Mouse (Mus musculus): ENCODE measurements around the gene Rae1. TPM values are rescaled to one million over a fixed set of nuclear protein-coding genes. Genes with fewer than 3 reads are reported as not detected.
A peak's percentile ranks its signal among the peaks of the same experiment; 100 is the strongest.

Rae1 gene
- polyA plus RNA-seq, 1 experiment from 2014 or later: 94.7 TPM

DNA sequence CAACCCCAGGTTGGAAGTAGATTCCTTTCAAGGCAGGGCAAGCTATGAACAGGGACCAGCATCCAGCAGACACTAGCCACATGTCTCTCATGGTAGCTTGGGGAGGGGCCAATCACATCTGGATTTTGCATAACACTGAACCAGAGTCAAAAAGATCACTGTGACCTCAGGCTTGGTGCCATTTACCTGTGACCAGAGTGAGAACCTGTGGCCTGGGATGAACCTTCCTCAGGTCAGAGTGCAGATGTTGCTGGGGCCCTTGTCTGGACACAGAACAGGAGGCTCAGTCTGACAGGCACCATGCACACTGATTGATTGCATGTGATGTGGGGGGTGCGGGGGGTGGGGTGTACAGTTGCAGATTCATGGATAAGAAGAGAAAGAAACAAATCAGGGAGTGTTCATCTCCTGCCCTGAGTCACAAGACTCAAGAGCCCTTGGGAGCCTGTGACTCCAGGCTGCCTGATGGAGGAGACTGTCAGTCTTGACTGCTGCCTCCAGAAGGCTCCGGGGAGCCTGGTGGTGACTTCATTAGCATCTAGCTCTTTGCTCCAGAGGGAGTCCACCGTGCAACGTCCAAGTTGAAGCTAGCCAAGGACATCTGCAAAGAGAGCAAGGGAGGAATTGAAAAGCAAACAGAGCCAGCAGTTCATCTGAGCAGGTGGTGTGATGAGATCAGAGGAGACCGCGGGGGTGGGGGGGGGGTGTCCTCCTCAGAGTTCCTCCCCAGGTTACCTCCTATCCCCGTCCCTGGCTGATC is 25.9 kb upstream of the Rae1 start:
- Histone ChIP-seq H3K27ac (replicated peaks) (no peak overlapping the region), H3K36me3 (no peaks in the 10 kb centered on the region), H3K4me3 (no peak overlapping the region), H3K4me1 (peaks cover 34% of the 10 kb centered on the region), H3K4me2 (no peak overlapping the region), H3K9me3 (no peaks in the 10 kb centered on the region), H3K27me3 (replicated peaks) (no peaks in the 10 kb centered on the region), H3K9ac (no peak overlapping the region)
- no peak for ATAC-seq (ENCODE audit: extremely low read depth, insufficient number of reproducible peaks, low FRiP score, low TSS enrichment)
- WGBS: 23% methylated on average over 7 of the region's 7 CpGs

DNA sequence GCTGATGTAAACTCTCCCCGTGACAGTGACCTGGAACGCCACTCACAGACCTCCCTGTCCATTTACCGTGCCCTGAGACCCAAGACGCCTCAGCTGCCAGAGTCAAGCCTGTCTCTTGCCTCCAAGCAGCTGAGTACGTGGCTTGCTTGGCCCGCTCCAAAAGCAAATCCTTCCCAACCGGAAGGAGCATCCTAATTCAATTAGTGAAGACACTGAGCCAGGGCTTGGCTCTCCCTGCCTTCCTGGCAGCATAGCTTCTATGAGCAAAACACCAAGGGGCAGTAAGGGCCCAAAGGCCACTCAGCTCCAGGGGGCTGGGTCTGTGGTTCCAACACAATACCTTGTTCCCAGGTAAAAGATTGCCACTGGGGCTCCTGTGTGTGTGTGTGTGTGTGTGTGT is 25.2 kb upstream of the Rae1 start:
- H3K36me3 ChIP-seq: no peaks in the 10 kb centered on the region
- H3K4me3 ChIP-seq: no peak overlapping the region
- H3K9ac ChIP-seq: no peak overlapping the region
- no peaks in the 10 kb centered on the region for H3K9me3 ChIP-seq
- no peak for ATAC-seq (ENCODE audit: extremely low read depth, insufficient number of reproducible peaks, low FRiP score, low TSS enrichment)
- H3K4me1 ChIP-seq: peaks cover 34% of the 10 kb centered on the region
- H3K27me3 ChIP-seq (replicated peaks): no peaks in the 10 kb centered on the region
- 45% methylated on average over 7 of the region's 7 CpGs for WGBS
- no peak overlapping the region for H3K27ac ChIP-seq (replicated peaks)
- no peak overlapping the region for H3K4me2 ChIP-seq

DNA sequence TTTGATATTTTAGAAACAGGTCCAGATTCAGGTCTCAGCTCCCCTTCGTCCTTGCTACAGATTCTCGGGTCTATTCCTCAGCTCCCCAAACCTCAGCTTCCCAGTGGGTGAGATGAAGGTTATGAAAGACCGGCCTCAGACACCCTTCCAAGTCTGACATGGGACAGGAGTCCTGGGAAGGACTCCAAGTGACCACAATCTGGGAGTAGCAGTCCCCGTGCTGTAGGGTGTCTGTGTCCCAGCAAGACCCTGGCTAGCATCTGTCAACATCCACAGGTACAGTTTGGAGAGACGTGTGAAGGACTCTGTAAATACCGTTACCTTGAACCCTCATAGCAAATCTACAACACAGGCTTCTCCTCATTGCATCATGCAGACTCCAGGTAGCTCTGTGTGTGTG is 24.8 kb upstream of the Rae1 start:
- WGBS: 63% methylated on average over 6 of the region's 6 CpGs
- H3K9ac ChIP-seq: no peak overlapping the region

DNA sequence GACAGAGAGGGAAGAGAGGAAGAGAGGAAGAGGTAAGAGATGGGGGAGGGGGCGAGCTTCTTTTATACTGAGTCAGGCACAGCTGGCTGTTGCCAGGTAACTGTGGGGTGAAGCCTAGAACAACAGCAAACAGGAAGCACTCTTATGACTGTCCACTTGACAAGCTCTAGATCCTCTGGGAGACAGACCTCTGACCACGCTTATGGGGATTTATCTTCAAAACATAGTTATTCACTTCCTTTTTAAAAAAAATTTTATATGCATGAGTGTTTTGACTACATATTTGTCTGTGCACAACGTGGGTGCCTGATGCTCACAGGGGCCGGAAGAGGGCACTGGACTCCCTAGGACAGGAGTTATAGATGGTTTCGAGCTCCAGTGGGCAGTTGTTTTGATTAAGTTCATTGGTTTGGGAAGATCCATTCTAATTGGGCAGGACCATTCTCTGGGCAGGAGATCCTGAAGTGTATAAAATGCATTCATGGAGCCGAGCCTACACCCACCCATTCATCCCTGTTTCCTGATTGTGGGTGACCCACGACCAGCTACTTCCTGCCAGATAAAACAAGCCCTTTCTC is 23.2 kb upstream of the Rae1 start:
- Histone ChIP-seq H3K36me3 (no peaks in the 10 kb centered on the region), H3K9ac (no peak overlapping the region), H3K27ac (replicated peaks) (no peak overlapping the region), H3K4me2 (peak overlapping the region; percentile 54), H3K27me3 (replicated peaks) (no peaks in the 10 kb centered on the region), H3K4me1 (peaks cover 34% of the 10 kb centered on the region), H3K9me3 (no peaks in the 10 kb centered on the region), H3K4me3 (peak overlapping the region; percentile 11; the same call in 1 of the 2 replicates)
- 34% methylated on average over 7 of the region's 7 CpGs for WGBS
- no peak for ATAC-seq (ENCODE audit: extremely low read depth, insufficient number of reproducible peaks, low FRiP score, low TSS enrichment)

More for the DNA sequence above, 24.8 kb upstream of the Rae1 start:
- Histone ChIP-seq H3K9me3 (no peaks in the 10 kb centered on the region), H3K4me2 (no peak overlapping the region), H3K36me3 (no peaks in the 10 kb centered on the region), H3K4me1 (peaks cover 34% of the 10 kb centered on the region), H3K27me3 (replicated peaks) (no peaks in the 10 kb centered on the region), H3K27ac (replicated peaks) (no peak overlapping the region), H3K4me3 (no peak overlapping the region)
- ATAC-seq (ENCODE audit: extremely low read depth, insufficient number of reproducible peaks, low FRiP score, low TSS enrichment): no peak

DNA sequence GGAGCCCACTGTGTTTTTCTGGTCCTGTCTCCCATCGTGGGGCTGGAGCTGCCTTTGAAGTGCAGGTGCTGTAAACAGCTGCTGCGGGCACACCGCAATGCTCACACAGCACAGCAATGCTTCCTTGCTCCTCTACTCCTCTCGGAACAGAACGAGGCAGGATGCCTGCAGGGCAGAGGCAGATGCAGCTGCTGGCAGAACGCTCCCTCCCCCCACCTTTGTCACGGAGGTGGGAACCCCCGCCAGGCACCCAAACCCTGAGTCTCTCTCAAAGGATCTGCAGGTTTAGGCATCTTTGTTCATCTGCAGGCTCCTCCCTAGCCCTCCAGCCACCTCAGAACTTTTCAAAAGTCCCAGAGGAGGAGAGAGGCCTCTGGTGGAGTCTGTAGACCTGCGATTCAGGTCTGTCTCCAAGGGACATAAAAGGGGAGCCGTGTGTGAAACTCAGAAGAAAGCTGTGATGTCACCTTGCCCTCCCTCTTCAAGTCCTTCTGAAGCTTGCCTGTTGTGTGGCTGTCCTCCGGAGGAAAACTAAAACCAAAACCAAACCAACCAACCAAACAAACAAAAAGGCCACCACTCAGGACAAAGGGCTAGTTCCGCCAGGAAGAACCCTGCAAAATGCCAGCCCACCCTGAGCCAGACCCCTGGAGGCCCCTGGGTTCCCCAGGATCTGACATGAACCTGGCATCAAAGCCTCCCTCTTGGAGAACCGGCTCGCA is 22.3 kb upstream of the Rae1 start, which contains the start of gene Spo11:
Gene Spo11 (plus strand): TSS at position 292 of the 722 bp plus-strand sequence.
- Histone ChIP-seq H3K27ac (replicated peaks) (no peak within 1 kb of the TSS), H3K9ac (peak within 1 kb of the TSS; percentile 53; the same call in 1 of the 2 replicates), H3K4me1 (peaks cover 34% of the 10 kb centered on the region), H3K9me3 (no peaks in the 10 kb centered on the region), H3K36me3 (no peaks in the 10 kb centered on the region), H3K27me3 (replicated peaks) (no peaks in the 10 kb centered on the region), H3K4me2 (peak within 1 kb of the TSS; percentile 54), H3K4me3 (peak within 1 kb of the TSS; percentile 11)
- no peak for ATAC-seq (ENCODE audit: extremely low read depth, insufficient number of reproducible peaks, low FRiP score, low TSS enrichment)
- 19% methylated on average over 14 of the region's 14 CpGs for WGBS

DNA sequence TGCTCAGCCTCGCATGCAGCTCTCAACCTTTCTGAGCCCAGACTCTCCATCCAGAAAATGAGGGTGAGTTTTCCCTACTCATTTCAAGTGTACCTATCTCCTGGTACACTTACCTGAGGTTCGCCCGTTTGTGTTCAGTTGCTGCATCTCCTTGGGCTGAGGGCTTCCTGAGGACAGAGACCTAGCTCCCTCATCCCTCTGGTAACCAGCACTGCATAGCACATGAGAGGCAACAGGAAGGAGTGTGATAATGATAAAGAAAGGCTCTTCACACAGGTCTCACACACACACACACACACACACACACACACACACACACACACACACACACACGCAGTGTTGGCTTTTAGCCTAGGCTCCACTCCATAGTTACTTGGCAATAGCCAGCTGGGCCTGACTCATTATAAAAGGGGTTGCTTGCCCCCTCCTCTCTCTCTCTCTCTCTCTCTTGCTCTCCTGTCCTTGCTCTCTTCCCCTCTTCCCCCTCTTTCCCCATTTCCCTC is 21.7 kb upstream of the Rae1 start:
- 55% methylated on average over 4 of the region's 4 CpGs for WGBS
- ATAC-seq (ENCODE audit: extremely low read depth, insufficient number of reproducible peaks, low FRiP score, low TSS enrichment): 0 out of 2 replicates have a peak, but pooled peaks have one; percentile 16
- no peaks in the 10 kb centered on the region for H3K9me3 ChIP-seq
- 0 out of 2 replicates have a peak overlapping the region, but pooled peaks have one; percentile 53 for H3K9ac ChIP-seq
- no peak overlapping the region for H3K4me2 ChIP-seq
- peaks cover 40% of the 10 kb centered on the region for H3K4me1 ChIP-seq
- no peak overlapping the region for H3K27ac ChIP-seq (replicated peaks)
- H3K36me3 ChIP-seq: no peaks in the 10 kb centered on the region
- no peak overlapping the region for H3K4me3 ChIP-seq
- no peaks in the 10 kb centered on the region for H3K27me3 ChIP-seq (replicated peaks)

DNA sequence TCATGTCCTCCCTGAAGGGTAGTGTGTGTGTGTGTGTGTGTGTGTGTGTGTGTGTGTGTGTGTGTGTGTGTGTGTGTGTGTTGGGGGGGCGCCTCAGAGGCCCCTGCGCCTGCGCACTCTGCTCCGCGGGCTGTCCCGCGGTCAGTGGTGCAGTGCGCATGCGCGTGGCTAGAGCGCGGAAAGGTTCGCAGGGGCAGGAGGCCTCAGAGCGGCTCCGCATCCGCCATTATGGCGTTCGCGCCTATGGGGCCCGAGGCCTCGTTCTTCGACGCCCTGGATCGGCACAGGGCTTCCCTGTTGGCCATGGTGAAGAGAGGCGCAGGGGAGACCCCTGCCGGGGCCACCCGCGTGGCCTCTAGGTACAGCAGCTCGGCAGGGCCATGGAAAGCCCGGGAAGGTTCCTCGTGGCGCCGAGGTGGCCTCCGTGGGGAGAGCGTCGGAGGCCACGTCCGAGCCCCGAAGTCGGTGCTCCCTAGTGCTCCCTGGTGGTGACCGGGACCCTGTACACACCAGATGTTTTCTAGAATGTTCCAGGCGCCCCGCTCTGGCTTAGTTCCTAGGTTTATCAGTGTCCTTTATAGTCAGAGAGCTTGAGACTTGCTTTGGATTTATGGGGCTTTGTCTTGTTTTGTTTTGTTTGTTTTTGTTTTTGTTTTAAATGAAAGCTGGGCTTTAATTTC is 20.1 kb upstream of the Rae1 start:
- ATAC-seq (ENCODE audit: extremely low read depth, insufficient number of reproducible peaks, low FRiP score, low TSS enrichment): no peak
- H3K4me2 ChIP-seq: no peak overlapping the region
- H3K4me1 ChIP-seq: peaks cover 33% of the 10 kb centered on the region
- no peaks in the 10 kb centered on the region for H3K36me3 ChIP-seq
- H3K4me3 ChIP-seq: no peak overlapping the region
- H3K27me3 ChIP-seq (replicated peaks): no peaks in the 10 kb centered on the region
- H3K27ac ChIP-seq (replicated peaks): no peak overlapping the region
- WGBS: 88% methylated on average over 42 of the region's 43 CpGs
- H3K9me3 ChIP-seq: no peaks in the 10 kb centered on the region
- H3K9ac ChIP-seq: no peak overlapping the region

DNA sequence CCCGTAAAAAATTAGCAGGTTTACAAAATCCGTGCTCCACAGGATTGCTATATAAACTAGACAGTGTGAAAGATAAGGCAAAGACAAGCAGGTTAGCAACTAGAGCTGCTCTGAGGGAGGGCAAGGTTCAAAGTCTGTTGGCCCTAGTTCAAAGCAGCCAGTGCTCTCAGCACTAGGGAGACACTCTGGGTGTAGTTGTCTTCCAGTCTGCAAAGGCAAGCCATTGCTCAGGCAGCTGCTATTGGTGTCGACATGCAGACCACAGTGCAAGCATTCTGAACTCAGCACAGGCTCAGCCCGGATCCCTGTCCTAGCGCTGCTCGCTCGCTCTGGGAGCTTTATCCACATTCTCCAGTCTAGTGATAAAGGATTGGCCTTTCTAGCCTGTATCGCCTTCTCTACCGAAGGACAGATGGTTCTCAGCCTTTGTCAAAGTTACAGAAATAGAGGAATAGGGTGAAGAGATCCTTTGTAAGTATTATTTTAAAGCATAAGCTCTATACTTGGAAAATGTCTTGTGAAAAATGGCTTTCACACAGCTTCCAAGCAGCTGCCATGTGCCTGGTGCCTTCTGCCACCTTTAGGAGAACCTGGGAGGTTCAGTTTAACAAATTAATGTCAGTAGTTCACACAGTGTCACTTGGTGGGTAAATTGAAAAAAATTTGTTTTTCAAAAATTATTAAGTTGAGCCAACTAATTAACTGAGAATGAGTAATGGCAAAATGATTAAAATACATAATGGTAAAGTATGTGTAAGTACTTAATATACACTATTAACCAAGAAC is 16.9 kb upstream of the Rae1 start:
- WGBS: 29% methylated on average over 9 of the region's 9 CpGs
- Histone ChIP-seq H3K9me3 (no peaks in the 10 kb centered on the region), H3K4me3 (no peak overlapping the region), H3K9ac (no peak overlapping the region), H3K36me3 (no peaks in the 10 kb centered on the region), H3K27ac (replicated peaks) (peak overlapping the region; percentile 36; the same call in 1 of the 2 replicates), H3K27me3 (replicated peaks) (peaks cover 15% of the 10 kb centered on the region), H3K4me2 (no peak overlapping the region), H3K4me1 (peaks cover 8% of the 10 kb centered on the region)
- ATAC-seq (ENCODE audit: extremely low read depth, insufficient number of reproducible peaks, low FRiP score, low TSS enrichment): no peak

DNA sequence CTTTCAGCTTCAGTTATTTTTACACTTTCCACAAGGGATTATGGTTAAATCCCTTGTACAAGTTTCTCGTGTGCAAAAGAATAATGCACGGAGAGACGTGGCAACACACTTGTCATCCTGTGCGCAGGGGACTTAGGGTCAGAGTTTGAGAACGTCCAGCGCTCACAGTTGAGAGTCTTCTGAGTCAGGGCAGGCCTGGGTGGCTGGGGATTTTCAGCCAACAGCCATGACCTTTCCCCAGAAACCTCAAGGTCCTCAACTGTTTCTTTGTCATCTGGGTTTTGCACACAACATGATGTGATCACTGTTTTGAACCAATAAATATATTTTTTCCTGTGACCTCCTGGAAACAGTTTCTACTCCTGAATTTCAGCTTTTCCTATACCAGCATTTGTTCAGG is 9.8 kb upstream of the Rae1 start:
- H3K4me3 ChIP-seq: no peak overlapping the region
- no peaks in the 10 kb centered on the region for H3K9me3 ChIP-seq
- no peak overlapping the region for H3K27ac ChIP-seq (replicated peaks)
- no peaks in the 10 kb centered on the region for H3K36me3 ChIP-seq
- no peak for ATAC-seq (ENCODE audit: extremely low read depth, insufficient number of reproducible peaks, low FRiP score, low TSS enrichment)
- 56% methylated on average over 6 of the region's 6 CpGs for WGBS
- no peak overlapping the region for H3K9ac ChIP-seq
- peaks cover 20% of the 10 kb centered on the region for H3K27me3 ChIP-seq (replicated peaks)
- no peak overlapping the region for H3K4me2 ChIP-seq
- H3K4me1 ChIP-seq: no peaks in the 10 kb centered on the region

DNA sequence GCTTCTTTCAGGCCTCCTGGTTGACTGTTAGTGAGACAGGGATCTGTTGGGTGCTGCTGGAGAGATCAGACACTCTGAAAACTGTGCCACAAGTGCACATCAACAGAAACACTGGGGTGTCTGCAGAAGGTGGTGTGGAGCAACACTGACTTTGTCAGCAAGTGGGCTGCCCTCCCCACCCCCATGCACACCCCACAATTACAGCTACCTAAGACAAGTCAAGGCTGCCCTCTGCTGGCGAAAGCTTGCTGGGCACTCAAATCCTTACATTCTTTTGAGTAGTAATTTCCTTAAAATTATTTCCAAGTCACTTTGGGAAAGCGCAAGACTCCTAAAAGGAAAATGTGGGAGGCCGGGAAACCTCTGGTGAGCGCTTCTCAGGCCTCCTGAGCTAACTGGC is 3.7 kb upstream of the Rae1 start:
- Histone ChIP-seq H3K4me1 (peaks cover 7% of the 10 kb centered on the region), H3K9me3 (no peaks in the 10 kb centered on the region), H3K27me3 (replicated peaks) (peaks cover 6% of the 10 kb centered on the region; the same call in 1 of the 2 replicates), H3K9ac (no peak overlapping the region), H3K4me2 (no peak overlapping the region), H3K4me3 (no peak overlapping the region), H3K36me3 (no peaks in the 10 kb centered on the region), H3K27ac (replicated peaks) (no peak overlapping the region)
- WGBS: 13% methylated on average over 4 of the region's 4 CpGs
- ATAC-seq (ENCODE audit: extremely low read depth, insufficient number of reproducible peaks, low FRiP score, low TSS enrichment): no peak
